Mouse (Mus musculus) myocyte (in vitro differentiated cells): ENCODE results near the gene Olfr1324. TPM values are rescaled to one million over a fixed set of nuclear protein-coding genes. Genes with fewer than 3 reads are reported as not detected.
"Not testable (repeated sequence)": the region's sequence is repeated elsewhere in the genome, so short reads cannot be mapped to it uniquely, and the experiment has no call there.

Source experiments
- H3K27me3 ChIP-seq: one replicate; pipeline ENCODE4 v1.6.1; 2011; ENCODE audit not compliant: control insufficient read depth, insufficient read depth, insufficient read length
- H3K36me3 ChIP-seq: one replicate; pipeline ENCODE4 v1.6.1; 2011; ENCODE audit not compliant: control insufficient read depth, insufficient read depth
- H3K4me2 ChIP-seq: one replicate; pipeline ENCODE4 v1.6.1; 2011; ENCODE audit warnings: low read depth, control low read depth
- H3K4me3 ChIP-seq: one replicate; pipeline ENCODE4 v1.5.1; 2011; ENCODE audit warnings: mild to moderate bottlenecking, control low read depth, moderate library complexity
- H3K79me2 ChIP-seq: one replicate; pipeline ENCODE4 v1.6.1; 2011; ENCODE audit not compliant: control insufficient read depth, insufficient read depth
- H3ac ChIP-seq: one replicate; pipeline ENCODE4 v1.6.1; 2011; ENCODE audit not compliant: control insufficient read depth, insufficient read length
- CEBPB ChIP-seq: IDR thresholded peaks from 2 replicates; pipeline ENCODE4 v1.6.1; 2011; ENCODE audit warnings: mild to moderate bottlenecking, moderate library complexity; ENCODE audit not compliant: poor library complexity, insufficient read depth, severe bottlenecking
- E2F4 ChIP-seq: IDR thresholded peaks from one replicate; pipeline ENCODE4 v1.6.1; 2011; ENCODE audit warnings: mild to moderate bottlenecking, control low read depth, moderate library complexity; ENCODE audit not compliant: insufficient read depth
- MAX ChIP-seq: IDR thresholded peaks from one replicate; pipeline ENCODE4 v1.6.1; 2011; ENCODE audit warnings: low read depth, mild to moderate bottlenecking, control low read depth
- MYOD1 ChIP-seq, 3 experiments: IDR thresholded peaks; one replicate each; pipeline ENCODE4 v1.6.1; 2011; ENCODE audit warnings: control low read depth in 2 of 3, low read depth in 2 of 3, mild to moderate bottlenecking in 2 of 3, moderate library complexity in 1 of 3; ENCODE audit not compliant: insufficient read length in 2 of 3, control insufficient read depth in 1 of 3
- MYOG ChIP-seq, 3 experiments: IDR thresholded peaks; one replicate each; pipeline ENCODE4 v1.6.1; 2011; ENCODE audit warnings: control low read depth in 2 of 3, low read depth in 2 of 3, mild to moderate bottlenecking in 2 of 3; ENCODE audit not compliant: insufficient read length in 2 of 3, control insufficient read depth in 1 of 3, insufficient read depth in 1 of 3
- POLR2A ChIP-seq: IDR thresholded peaks from one replicate; pipeline ENCODE4 v1.6.1; 2011; ENCODE audit warnings: low read depth, mild to moderate bottlenecking, control low read depth, moderate library complexity; ENCODE audit not compliant: insufficient read length
- POLR2AphosphoS2 ChIP-seq: IDR thresholded peaks from one replicate; pipeline ENCODE4 v1.6.1; 2011; ENCODE audit warnings: low read depth, control low read depth; ENCODE audit not compliant: insufficient read length
- REST ChIP-seq: IDR thresholded peaks from one replicate; pipeline ENCODE4 v1.6.1; 2011; ENCODE audit warnings: mild to moderate bottlenecking, control low read depth, moderate library complexity; ENCODE audit not compliant: insufficient read depth, insufficient read length
- SRF ChIP-seq: IDR thresholded peaks from one replicate; pipeline ENCODE4 v1.6.1; 2011; ENCODE audit warnings: low read depth; ENCODE audit not compliant: control insufficient read depth, insufficient read length
- TCF12 ChIP-seq: IDR thresholded peaks from one replicate; pipeline ENCODE4 v1.6.1; 2011; ENCODE audit warnings: mild to moderate bottlenecking, control low read depth; ENCODE audit not compliant: poor library complexity, insufficient read depth, severe bottlenecking
- TCF3 ChIP-seq: IDR thresholded peaks from one replicate; pipeline ENCODE4 v1.6.1; 2011; ENCODE audit warnings: low read depth, control low read depth; ENCODE audit not compliant: insufficient read length
- USF1 ChIP-seq: IDR thresholded peaks from one replicate; pipeline ENCODE4 v1.6.1; 2011; ENCODE audit warnings: low read depth, mild to moderate bottlenecking, control low read depth, moderate library complexity
- polyA plus RNA-seq: library from polyadenylated mRNA; unstranded; fragments of >200 nt; fragmentation: generic; extraction: Trizol; gene quantifications from one replicate; pipeline ENCODE4 v1.2.1, GENCODE M21; 2012; ENCODE audit warnings: missing spikeins

Olfr1324 gene
- polyA plus RNA-seq, 1 experiment = not detected

- H3K4me3 ChIP-seq = no peak overlapping the region
- H3ac ChIP-seq = no peak overlapping the region
- no peaks in the 10 kb centered on the region for H3K79me2 ChIP-seq
- no peaks in the 10 kb centered on the region for H3K36me3 ChIP-seq
- no peak for TF ChIP-seq TCF3
- TF ChIP-seq POLR2A = no peak
- TF ChIP-seq USF1 = no peak
- TF ChIP-seq CEBPB = no peak
- no peak for TF ChIP-seq POLR2AphosphoS2
- no peak for TF ChIP-seq MYOD1 (IDR thresholded peaks at IDR 0.05; ENCODE audit: control insufficient read depth in 1 of 3, insufficient read length in 2 of 3, low read depth in 2 of 3)
- no peak for TF ChIP-seq E2F4
- no peak for TF ChIP-seq SRF
- no peak for TF ChIP-seq MAX
- TF ChIP-seq REST = no peak
- no peaks in the 10 kb centered on the region for H3K27me3 ChIP-seq
- H3K4me2 ChIP-seq = no peak overlapping the region
These were observed 4.2 kb upstream of the Olfr1324 start for GRCm38 (mm10) chrX:50432499-50432898.

- H3K27me3 ChIP-seq = no peaks in the 10 kb centered on the region
- no peaks in the 10 kb centered on the region for H3K79me2 ChIP-seq
- H3K4me2 ChIP-seq = no peak overlapping the region
- no peaks in the 10 kb centered on the region for H3K36me3 ChIP-seq
- TF ChIP-seq POLR2AphosphoS2 = no peak
- no peak for TF ChIP-seq MAX
- H3ac ChIP-seq = no peak overlapping the region
- no peak overlapping the region for H3K4me3 ChIP-seq
These were observed 478 bp downstream of the Olfr1324 start for GRCm38 (mm10) chrX:50427712-50428328.

- Histone ChIP-seq H3K79me2 (no peaks in the 10 kb centered on the region), H3K36me3 (no peaks in the 10 kb centered on the region), H3K4me3 (no peak overlapping the region), H3K4me2 (no peak overlapping the region), H3K27me3 (no peaks in the 10 kb centered on the region), H3ac (no peak overlapping the region)
- TF ChIP-seq CEBPB (no peak), TCF12 (no peak), REST (no peak), USF1 (no peak), MYOG (IDR thresholded peaks at IDR 0.05; ENCODE audit: control insufficient read depth in 1 of 3, insufficient read depth in 1 of 3, insufficient read length in 2 of 3, low read depth in 2 of 3) (no peak), E2F4 (no peak), POLR2AphosphoS2 (no peak), POLR2A (no peak), MYOD1 (IDR thresholded peaks at IDR 0.05; ENCODE audit: control insufficient read depth in 1 of 3, insufficient read length in 2 of 3, low read depth in 2 of 3) (no peak)
These were observed 2.3 kb downstream of the Olfr1324 start for GRCm38 (mm10) chrX:50425899-50426436.

GRCm38 (mm10) chrX:50410361-50410760 lies 17.9 kb downstream of the Olfr1324 start:
- H3K4me2 ChIP-seq, H3K79me2 ChIP-seq, H3K36me3 ChIP-seq, H3K4me3 ChIP-seq, H3ac ChIP-seq, H3K27me3 ChIP-seq: not testable (repeated sequence)

GRCm38 (mm10) chrX:50390616-50391015 lies 37.7 kb downstream of the Olfr1324 start:
- H3K4me3 ChIP-seq = not testable (repeated sequence)

GRCm38 (mm10) chrX:50374978-50375377 lies 53.3 kb downstream of the Olfr1324 start:
- Histone ChIP-seq H3K27me3 (no peaks in the 10 kb centered on the region), H3K79me2 (no peaks in the 10 kb centered on the region), H3ac (no peak overlapping the region), H3K4me2 (no peak overlapping the region), H3K36me3 (no peaks in the 10 kb centered on the region), H3K4me3 (no peak overlapping the region)
- TF ChIP-seq TCF12 (no peak), USF1 (no peak), CEBPB (no peak), SRF (no peak), POLR2AphosphoS2 (no peak), E2F4 (no peak), MAX (no peak), MYOG (IDR thresholded peaks at IDR 0.05; ENCODE audit: control insufficient read depth in 1 of 3, insufficient read depth in 1 of 3, insufficient read length in 2 of 3, low read depth in 2 of 3) (no peak), REST (no peak), TCF3 (no peak)

More at GRCm38 (mm10) chrX:50390616-50391015, 37.7 kb downstream of the Olfr1324 start:
- not testable (repeated sequence) for H3K79me2 ChIP-seq, H3ac ChIP-seq, H3K4me2 ChIP-seq, H3K36me3 ChIP-seq, H3K27me3 ChIP-seq
